Mouse (Mus musculus) liver, embryonic 16.5 days (tissue): ENCODE data around the gene Gal3st2. TPM values are rescaled to one million over a fixed set of nuclear protein-coding genes. Genes with fewer than 3 reads are reported as not detected.
"Not testable (repeated sequence)": the region's sequence is repeated elsewhere in the genome, so short reads cannot be mapped to it uniquely, and the experiment has no call there.

Experiments used
- ATAC-seq: fragments of 200-750 bp; cut with Nextera tagmentation; 2 replicates; pipeline ENCODE4 v1.8.0; 2017; ENCODE audit warnings: low read depth, mild to moderate bottlenecking, moderate number of reproducible peaks, moderate library complexity
- H3K27ac ChIP-seq: fragments of 300-500 bp; sonication (generic); 2 replicates; pipeline ENCODE4 v1.5.1; 2014; ENCODE audit warnings: mild to moderate bottlenecking, low read length
- H3K27me3 ChIP-seq: fragments of 300-500 bp; sonication (generic); 2 replicates; pipeline ENCODE4 v1.6.1; 2014; ENCODE audit warnings: low read depth, low read length, mixed read lengths; ENCODE audit not compliant: control insufficient read depth, insufficient read depth
- H3K36me3 ChIP-seq: fragments of 300-500 bp; sonication (generic); 2 replicates; pipeline ENCODE4 v1.6.1; 2014; ENCODE audit warnings: mild to moderate bottlenecking; ENCODE audit not compliant: control insufficient read depth, insufficient read depth
- H3K4me1 ChIP-seq: fragments of 300-500 bp; sonication (generic); 2 replicates; pipeline ENCODE4 v1.6.1; 2014; ENCODE audit warnings: low read depth, low read length, mixed read lengths; ENCODE audit not compliant: control insufficient read depth
- H3K4me2 ChIP-seq: fragments of 300-500 bp; sonication (generic); 2 replicates; pipeline ENCODE4 v1.6.1; 2014; ENCODE audit warnings: low read depth, low read length, mixed read lengths
- H3K4me3 ChIP-seq: fragments of 300-500 bp; sonication (generic); 2 replicates; pipeline ENCODE4 v1.5.1; 2014; ENCODE audit warnings: low read depth, mild to moderate bottlenecking, low read length
- H3K9ac ChIP-seq: fragments of 300-500 bp; sonication (generic); 2 replicates; pipeline ENCODE4 v1.6.1; 2014; ENCODE audit warnings: low read depth, low read length
- H3K9me3 ChIP-seq: fragments of 300-500 bp; sonication (generic); replicated peaks from 2 replicates; pipeline ENCODE4 v1.6.1; 2016; ENCODE audit warnings: low read length; ENCODE audit not compliant: control insufficient read depth
- WGBS: fragments of 180-500 bp; shearing (Covaris S2); extraction: QIAGEN DNeasy Blood & Tissue Kit; methylation state at CpG from one replicate; pipeline ENCODE4 v1.1.7; 2014; ENCODE audit not compliant: insufficient replicate concordance; 5-methylcytosine and 5-hydroxymethylcytosine counted together
- polyA plus RNA-seq: library from polyadenylated mRNA; unstranded; fragments of >200 nt; fragmentation: Nextera tagmentation; extraction: Ambion mirVana; gene quantifications from 2 replicates; pipeline ENCODE4 v1.2.1, GENCODE M21; 2015

Gal3st2 gene
- polyA plus RNA-seq, 1 experiment from 2014 or later, result not detected

DNA sequence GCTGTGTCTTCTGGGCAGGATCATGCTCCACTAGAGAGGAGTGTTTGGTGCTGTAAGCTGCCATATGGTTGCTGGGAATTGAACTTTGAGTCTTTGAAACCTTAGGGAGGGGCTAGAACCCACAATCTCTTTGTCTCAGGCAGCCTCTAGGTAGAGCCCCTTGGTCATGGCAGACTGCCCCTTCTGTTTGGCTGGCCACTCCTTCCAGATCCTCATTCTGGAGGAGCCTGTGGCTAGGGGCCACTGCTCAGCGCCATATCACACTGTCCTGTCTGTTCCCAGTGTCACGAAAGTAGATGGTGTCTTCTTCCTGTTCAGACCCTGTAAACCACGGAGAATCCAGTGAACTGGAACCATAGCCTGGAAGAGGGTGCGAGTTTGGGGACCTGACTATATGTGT, 5.3 kb upstream of the Gal3st2 start:
- H3K27me3 ChIP-seq, H3K4me2 ChIP-seq, H3K9me3 ChIP-seq, H3K4me1 ChIP-seq, ATAC-seq, H3K27ac ChIP-seq, H3K9ac ChIP-seq, H3K4me3 ChIP-seq, H3K36me3 ChIP-seq: not testable (repeated sequence)
- WGBS, result 42% methylated on average over 4 of the region's 4 CpGs

DNA sequence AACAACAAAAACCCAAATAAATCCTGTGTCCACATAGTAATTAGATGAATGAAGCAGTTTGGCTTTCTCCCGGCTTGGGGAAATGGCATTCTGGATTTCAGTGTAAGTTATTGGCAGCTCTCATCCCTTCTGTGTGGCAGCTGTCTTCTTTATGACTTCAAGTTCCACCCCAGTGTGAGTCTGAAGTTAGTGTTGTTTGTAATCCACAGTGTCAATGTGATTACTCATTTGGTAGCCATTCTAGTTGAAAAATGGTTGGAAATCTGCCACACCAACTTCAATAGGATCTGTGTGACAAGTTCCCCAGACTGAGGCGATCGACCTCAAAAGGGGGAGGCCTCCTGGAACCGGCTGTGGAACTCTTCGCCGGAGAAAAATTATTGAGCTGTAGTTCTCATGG, 3.7 kb upstream of the Gal3st2 start:
- no peak for ATAC-seq
- no peaks in the 10 kb centered on the region for H3K4me1 ChIP-seq
- H3K4me2 ChIP-seq, result no peak overlapping the region
- WGBS, result 73% methylated on average over 6 of the region's 6 CpGs
- H3K9me3 ChIP-seq, result no peaks in the 10 kb centered on the region
- no peak overlapping the region for H3K4me3 ChIP-seq
- no peak overlapping the region for H3K9ac ChIP-seq
- H3K27me3 ChIP-seq, result no peaks in the 10 kb centered on the region
- no peaks in the 10 kb centered on the region for H3K36me3 ChIP-seq
- H3K27ac ChIP-seq, result no peak overlapping the region

DNA sequence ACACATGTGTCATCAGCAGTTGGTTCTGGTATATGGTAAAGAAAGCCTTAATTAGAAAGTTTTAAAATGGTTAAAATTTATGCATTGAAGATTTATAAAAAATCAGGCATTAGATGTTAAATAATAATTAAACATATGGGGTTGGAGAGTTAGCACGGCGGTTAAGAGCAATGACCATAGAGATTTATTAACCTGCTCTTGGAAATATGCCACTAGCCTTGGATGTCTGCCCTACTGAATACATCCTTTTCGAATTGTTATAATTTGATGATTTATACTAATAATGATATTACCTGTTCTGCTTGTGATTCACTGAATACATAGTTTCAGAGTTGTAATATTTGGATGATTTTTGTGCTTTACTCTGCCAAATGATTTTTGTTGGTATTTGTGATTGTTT, 3.1 kb upstream of the Gal3st2 start:
- Histone ChIP-seq H3K9me3 (no peaks in the 10 kb centered on the region), H3K4me3 (no peak overlapping the region), H3K4me1 (no peaks in the 10 kb centered on the region), H3K27ac (no peak overlapping the region), H3K9ac (no peak overlapping the region), H3K4me2 (no peak overlapping the region), H3K27me3 (no peaks in the 10 kb centered on the region), H3K36me3 (no peaks in the 10 kb centered on the region)
- no peak for ATAC-seq
- 69% methylated on average over 3 of the region's 3 CpGs for WGBS

DNA sequence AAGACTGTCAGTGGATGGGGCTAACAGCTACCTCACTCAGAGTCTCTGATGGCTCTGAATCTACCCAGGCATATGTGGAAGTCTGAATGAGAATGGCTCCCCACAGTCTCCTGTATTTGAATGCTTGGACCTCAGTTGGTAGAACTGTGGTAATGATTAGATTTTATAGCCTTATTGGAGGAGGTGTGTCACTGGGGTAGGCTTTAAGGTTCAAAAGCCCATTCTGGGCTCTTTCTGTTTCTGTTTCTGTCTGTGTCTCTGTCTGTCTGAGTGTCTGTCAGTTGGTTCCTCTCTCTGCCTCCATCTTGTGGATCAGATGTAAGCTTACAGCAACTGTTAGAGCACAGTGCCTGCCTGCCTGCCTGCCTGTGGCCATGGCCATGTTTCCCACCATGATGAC, 1.5 kb upstream of the Gal3st2 start:
- Histone ChIP-seq H3K27ac (no peak overlapping the region), H3K4me1 (no peaks in the 10 kb centered on the region), H3K4me3 (no peak overlapping the region), H3K9ac (no peak overlapping the region), H3K4me2 (no peak overlapping the region), H3K9me3 (no peaks in the 10 kb centered on the region), H3K36me3 (no peaks in the 10 kb centered on the region), H3K27me3 (no peaks in the 10 kb centered on the region)
- ATAC-seq, result no peak

DNA sequence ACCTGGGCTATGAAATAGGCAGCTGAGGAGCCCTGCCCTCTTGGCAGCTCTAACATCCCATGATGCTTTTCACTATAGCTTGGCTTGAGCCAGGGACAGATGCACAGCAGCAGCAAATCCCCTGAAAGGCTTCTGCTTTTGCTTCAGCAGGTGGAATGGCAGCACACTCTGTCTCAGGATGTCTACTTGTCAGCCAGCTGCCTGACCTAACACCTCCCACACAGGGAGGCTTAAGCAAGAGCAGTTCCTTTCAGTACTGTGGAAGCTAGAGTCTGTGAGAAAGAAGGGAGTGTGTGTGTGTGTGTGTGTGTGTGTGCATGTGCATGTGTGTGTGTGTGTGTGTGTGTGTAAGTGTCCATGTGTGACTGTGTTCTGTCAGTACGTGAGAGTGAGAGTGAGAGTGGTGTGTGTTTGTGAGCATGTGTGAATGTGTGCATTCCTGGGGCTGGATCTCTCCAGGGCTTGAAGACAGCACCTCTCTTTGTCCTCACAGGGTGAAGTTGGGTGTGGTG, 10.5 kb downstream of the Gal3st2 start:
- not testable (repeated sequence) for H3K4me2 ChIP-seq, ATAC-seq, H3K9me3 ChIP-seq, H3K9ac ChIP-seq, H3K27ac ChIP-seq, H3K27me3 ChIP-seq, H3K4me1 ChIP-seq, H3K4me3 ChIP-seq, H3K36me3 ChIP-seq
- 20% methylated on average over 1 of the region's 1 CpGs for WGBS

DNA sequence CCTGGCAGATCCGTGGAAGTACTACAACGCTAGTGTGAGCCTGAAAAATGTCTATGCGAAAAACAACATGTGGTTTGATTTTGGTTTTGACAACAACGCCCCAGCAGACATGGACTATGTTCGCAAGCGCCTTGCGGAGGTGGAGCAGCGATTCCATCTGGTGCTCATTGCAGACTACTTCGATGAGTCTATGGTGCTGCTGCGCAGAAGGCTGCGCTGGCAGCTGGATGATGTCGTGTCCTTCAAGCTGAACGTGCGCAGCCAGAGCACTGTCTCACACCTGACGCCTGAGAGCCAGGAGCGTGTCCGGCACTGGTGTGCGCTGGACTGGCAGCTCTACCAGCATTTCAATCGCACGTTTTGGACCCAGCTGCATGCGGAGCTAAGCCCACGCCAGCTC, 13.3 kb downstream of the Gal3st2 start:
- not testable (repeated sequence) for H3K36me3 ChIP-seq, H3K27ac ChIP-seq, H3K27me3 ChIP-seq, H3K9me3 ChIP-seq, H3K4me3 ChIP-seq, H3K9ac ChIP-seq, ATAC-seq, H3K4me1 ChIP-seq, H3K4me2 ChIP-seq
- WGBS, result 80% methylated on average over 11 of the region's 22 CpGs

DNA sequence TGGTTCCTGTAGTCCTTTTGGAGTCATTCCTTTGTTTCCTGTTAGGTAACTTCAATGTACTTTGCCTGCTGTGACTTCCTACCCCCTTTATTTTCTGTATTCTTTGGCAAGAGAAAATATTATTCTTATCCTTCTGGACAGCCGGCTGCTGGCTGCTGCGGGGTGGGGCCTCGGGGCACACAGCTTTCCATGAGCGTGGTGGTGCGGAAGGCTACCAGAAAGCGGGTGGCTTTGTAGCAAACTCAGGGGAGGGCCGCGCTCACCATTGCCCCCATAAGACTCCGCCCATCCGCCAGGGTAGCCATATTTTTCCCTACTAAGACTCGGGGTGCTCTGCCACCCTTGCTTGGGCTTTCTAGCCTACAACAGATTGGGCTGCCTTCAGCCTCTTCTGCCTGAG, 20.7 kb downstream of the Gal3st2 start:
- H3K4me2 ChIP-seq, H3K9me3 ChIP-seq: not testable (repeated sequence)
- no CpG with 5 or more reads among the region's 11 CpGs for WGBS

DNA sequence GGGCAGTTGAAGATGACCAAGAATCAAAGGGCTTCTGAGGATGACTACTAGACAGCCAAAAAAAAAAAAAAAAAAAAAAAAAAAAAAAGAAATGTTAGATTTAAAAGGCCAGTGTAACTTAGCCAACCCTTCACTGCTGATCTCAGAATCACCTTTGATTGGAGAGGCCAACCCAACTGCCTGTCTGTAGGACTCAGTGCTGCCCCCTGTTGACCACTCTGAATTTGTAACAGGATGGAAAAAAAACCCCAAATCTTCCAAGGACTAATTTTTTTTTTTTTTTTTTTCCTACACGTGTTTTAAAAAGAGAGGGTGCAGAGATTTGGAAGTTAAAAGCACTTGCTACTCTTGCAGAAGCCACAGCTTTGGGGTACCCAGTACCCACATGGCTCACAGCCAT, 29.8 kb downstream of the Gal3st2 start:
- not testable (repeated sequence) for H3K36me3 ChIP-seq, H3K4me3 ChIP-seq, H3K4me2 ChIP-seq, H3K9ac ChIP-seq, H3K9me3 ChIP-seq, ATAC-seq, H3K27me3 ChIP-seq, H3K27ac ChIP-seq, H3K4me1 ChIP-seq
- 24% methylated on average over 1 of the region's 1 CpGs for WGBS

More for the DNA sequence above, 20.7 kb downstream of the Gal3st2 start:
- H3K9ac ChIP-seq, H3K4me1 ChIP-seq, H3K27ac ChIP-seq, H3K36me3 ChIP-seq, ATAC-seq, H3K27me3 ChIP-seq, H3K4me3 ChIP-seq: not testable (repeated sequence)

DNA sequence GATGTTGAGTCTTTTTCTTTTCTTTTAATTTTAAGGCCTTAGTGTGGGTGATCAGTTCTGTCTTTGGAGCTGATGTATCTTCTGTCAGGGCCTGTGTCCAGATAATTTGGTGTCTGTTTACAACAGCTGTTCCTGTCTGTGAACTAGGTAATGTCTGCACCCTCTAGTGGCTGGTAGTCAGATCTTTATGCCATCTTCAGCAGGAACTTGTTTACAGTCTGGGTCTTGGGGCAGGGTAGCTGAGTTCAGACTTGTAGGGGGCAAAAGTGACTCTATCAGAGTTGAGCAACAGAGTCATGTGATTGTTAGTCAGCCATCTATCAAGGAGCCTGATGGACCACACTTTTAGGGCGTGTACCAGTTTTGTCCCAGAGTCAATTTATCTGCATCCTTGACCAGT, 36.3 kb downstream of the Gal3st2 start:
- H3K9me3 ChIP-seq, H3K4me1 ChIP-seq, ATAC-seq, H3K36me3 ChIP-seq, H3K27me3 ChIP-seq, H3K9ac ChIP-seq, H3K4me3 ChIP-seq, H3K27ac ChIP-seq, H3K4me2 ChIP-seq: not testable (repeated sequence)
- WGBS, result no CpG with 5 or more reads among the region's 1 CpGs

DNA sequence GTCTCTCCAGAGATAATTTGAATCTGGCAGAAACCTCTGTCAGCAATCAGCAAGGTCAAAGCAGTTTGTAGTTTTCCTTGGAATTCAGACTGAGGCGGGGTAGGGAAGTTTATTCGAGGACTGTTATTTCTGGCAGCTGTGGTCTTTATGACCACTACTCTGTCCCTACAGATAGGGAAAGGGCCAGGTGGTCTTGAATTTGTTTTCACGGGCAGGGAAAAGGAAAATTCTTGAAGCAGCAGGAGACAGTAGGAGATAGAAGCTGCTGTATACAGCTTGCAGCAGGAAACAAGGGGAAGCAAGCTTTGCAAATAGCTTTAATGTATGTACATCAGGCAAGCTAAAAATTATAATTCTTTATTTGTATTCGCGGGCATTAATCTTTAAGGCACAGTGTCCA, 40.2 kb downstream of the Gal3st2 start:
- not testable (repeated sequence) for H3K27ac ChIP-seq, H3K27me3 ChIP-seq, ATAC-seq, H3K4me1 ChIP-seq, H3K4me3 ChIP-seq, H3K4me2 ChIP-seq, H3K9ac ChIP-seq, H3K36me3 ChIP-seq, H3K9me3 ChIP-seq
- WGBS, result 65% methylated on average over 3 of the region's 5 CpGs
